Mouse (Mus musculus): ENCODE results near the gene Helz. TPM values are rescaled to one million over a fixed set of nuclear protein-coding genes. Genes with fewer than 3 reads are reported as not detected.

Helz gene
- total RNA-seq, 2 experiments from 2014 or later, result 16.3 to 16.7 TPM

GRCm38 (mm10) chr11:107605694-107606093 is 58.0 kb downstream of the Helz start:
- no peak for ATAC-seq (ENCODE audit: poor library complexity, severe bottlenecking)

- ATAC-seq (ENCODE audit: poor library complexity, severe bottlenecking), result no peak
Measured at GRCm38 (mm10) chr11:107613906-107614305, 66.2 kb downstream of the Helz start.

- ATAC-seq (ENCODE audit: poor library complexity, severe bottlenecking), result no peak
Measured at GRCm38 (mm10) chr11:107615696-107616095, 68.0 kb downstream of the Helz start.

GRCm38 (mm10) chr11:107617976-107618375 is 70.2 kb downstream of the Helz start:
- ATAC-seq (ENCODE audit: poor library complexity, severe bottlenecking), result no peak

GRCm38 (mm10) chr11:107624661-107625060 is 76.9 kb downstream of the Helz start:
- no peak for ATAC-seq (ENCODE audit: poor library complexity, severe bottlenecking)

GRCm38 (mm10) chr11:107625746-107626145 is 78.0 kb downstream of the Helz start:
- ATAC-seq (ENCODE audit: poor library complexity, severe bottlenecking), result no peak

GRCm38 (mm10) chr11:107629504-107629903 is 81.8 kb downstream of the Helz start:
- 0 out of 2 replicates have a peak, but pooled peaks have one; percentile 30 for ATAC-seq (ENCODE audit: poor library complexity, severe bottlenecking)

GRCm38 (mm10) chr11:107629951-107630350 is 82.2 kb downstream of the Helz start:
- no peak for ATAC-seq (ENCODE audit: poor library complexity, severe bottlenecking)

- no peak for ATAC-seq (ENCODE audit: poor library complexity, severe bottlenecking)
Measured at GRCm38 (mm10) chr11:107631124-107631523, 83.4 kb downstream of the Helz start.

- ATAC-seq (ENCODE audit: poor library complexity, severe bottlenecking), result no peak
Measured at GRCm38 (mm10) chr11:107633563-107634146, 85.9 kb downstream of the Helz start.

- ATAC-seq (ENCODE audit: poor library complexity, severe bottlenecking), result no peak
Measured at GRCm38 (mm10) chr11:107638137-107638536, 90.4 kb downstream of the Helz start.

GRCm38 (mm10) chr11:107639657-107640056 is 91.9 kb downstream of the Helz start:
- no peak for ATAC-seq (ENCODE audit: poor library complexity, severe bottlenecking)

GRCm38 (mm10) chr11:107644461-107644860 is 96.7 kb downstream of the Helz start:
- ATAC-seq (ENCODE audit: poor library complexity, severe bottlenecking), result no peak

- no peak for ATAC-seq (ENCODE audit: poor library complexity, severe bottlenecking)
Measured at GRCm38 (mm10) chr11:107647330-107647729, 99.6 kb downstream of the Helz start.

GRCm38 (mm10) chr11:107648668-107649067 is 100.9 kb downstream of the Helz start:
- ATAC-seq (ENCODE audit: poor library complexity, severe bottlenecking), result no peak

- ATAC-seq (ENCODE audit: poor library complexity, severe bottlenecking), result no peak
Measured at GRCm38 (mm10) chr11:107649458-107649857, 101.7 kb downstream of the Helz start.

GRCm38 (mm10) chr11:107650422-107651051 is 102.8 kb downstream of the Helz start:
- no peak for ATAC-seq (ENCODE audit: poor library complexity, severe bottlenecking)

GRCm38 (mm10) chr11:107651391-107651790 is 103.7 kb downstream of the Helz start:
- ATAC-seq (ENCODE audit: poor library complexity, severe bottlenecking), result no peak

GRCm38 (mm10) chr11:107652137-107652536 is 104.4 kb downstream of the Helz start:
- ATAC-seq (ENCODE audit: poor library complexity, severe bottlenecking), result no peak

- no peak for ATAC-seq (ENCODE audit: poor library complexity, severe bottlenecking)
Measured at GRCm38 (mm10) chr11:107655538-107655937, 107.8 kb downstream of the Helz start.

GRCm38 (mm10) chr11:107657117-107657516 is 109.4 kb downstream of the Helz start:
- no peak for ATAC-seq (ENCODE audit: poor library complexity, severe bottlenecking)

GRCm38 (mm10) chr11:107660452-107660851 is 112.7 kb downstream of the Helz start:
- ATAC-seq (ENCODE audit: poor library complexity, severe bottlenecking), result no peak

- ATAC-seq (ENCODE audit: poor library complexity, severe bottlenecking), result no peak
Measured at GRCm38 (mm10) chr11:107662666-107663065, 114.9 kb downstream of the Helz start.

Data from megakaryocyte, adult 5-6 weeks (primary cell).